Mouse (Mus musculus): ENCODE measurements around the gene Sag. TPM values are rescaled to one million over a fixed set of nuclear protein-coding genes. Genes with fewer than 3 reads are reported as not detected.
A peak's percentile ranks its signal among the peaks of the same experiment; 100 is the strongest.

Gene Sag
- polyA plus RNA-seq, 1 experiment from 2014 or later: 0.53 TPM

DNA sequence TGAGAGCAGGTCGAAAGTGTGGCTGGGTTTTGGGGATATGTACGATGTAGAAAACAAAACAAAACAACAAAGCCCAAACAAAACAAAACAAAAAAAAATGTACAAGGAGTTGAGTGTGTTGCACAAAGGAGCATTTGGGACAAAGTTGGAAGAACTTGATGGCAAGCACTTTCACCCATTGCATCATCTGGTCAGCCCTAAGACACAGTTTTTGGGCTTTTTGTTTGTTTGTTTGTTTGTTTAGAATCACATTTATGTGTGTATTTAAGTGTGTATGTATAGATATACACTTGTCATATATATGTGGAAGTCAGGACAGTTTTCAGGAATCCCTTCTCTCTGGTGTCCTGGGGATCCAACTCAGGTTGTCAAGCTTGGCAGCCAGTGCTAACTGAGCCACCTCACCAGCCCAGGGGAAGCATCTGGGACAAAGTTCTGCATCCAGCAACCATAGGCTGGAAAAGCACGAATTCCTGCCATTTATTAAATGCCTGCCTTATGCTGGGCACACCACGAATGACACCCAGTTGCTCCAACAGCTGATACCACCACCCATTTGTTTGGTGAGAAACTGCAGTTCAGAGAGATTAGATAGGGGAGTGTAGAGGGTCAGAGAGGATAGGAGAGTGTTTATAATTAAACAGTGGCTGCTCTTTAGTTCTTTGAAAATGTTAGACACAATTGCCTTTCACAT, 44.1 kb downstream of the Sag start:
- Histone ChIP-seq H3K27ac (replicated peaks) (peak overlapping the region; percentile 2; the same call in 1 of the 2 replicates), H3K4me1 (replicated peaks; ENCODE audit: control insufficient read depth, insufficient read depth) (no peaks in the 10 kb centered on the region; the same call in 1 of the 2 replicates), H3K27me3 (ENCODE audit: control insufficient read depth, insufficient read depth, low read length) (no peaks in the 10 kb centered on the region), H3K36me3 (ENCODE audit: control insufficient read depth, insufficient read depth, low read length) (no peaks in the 10 kb centered on the region), H3K4me2 (replicated peaks; ENCODE audit: low read depth) (no peak overlapping the region), H3K9me3 (ENCODE audit: control insufficient read depth, low read length) (no peaks in the 10 kb centered on the region), H3K9ac (ENCODE audit: low read length) (no peak overlapping the region), H3K4me3 (ENCODE audit: low read depth, low read length) (no peak overlapping the region)
- 16% methylated on average over 4 of the region's 4 CpGs for WGBS
- no peak for ATAC-seq (ENCODE audit: low FRiP score, low TSS enrichment)
- TF ChIP-seq CTCF (IDR thresholded peaks at IDR 0.05; ENCODE audit: low read depth) (no peak), EP300 (optimal IDR thresholded peaks at IDR 0.05) (no peak)
- DNase-seq (ENCODE audit: low spot score): no peak

- WGBS: 23% methylated on average over 11 of the region's 11 CpGs
- Histone ChIP-seq H3K27ac (replicated peaks) (no peak overlapping the region; the same call in 1 of the 2 replicates), H3K27me3 (ENCODE audit: control insufficient read depth, insufficient read depth, low read length) (no peaks in the 10 kb centered on the region), H3K4me2 (replicated peaks; ENCODE audit: low read depth) (0 out of 2 replicates have a peak overlapping the region, but pooled peaks have one; percentile 3), H3K9me3 (ENCODE audit: control insufficient read depth, low read length) (no peaks in the 10 kb centered on the region), H3K9ac (ENCODE audit: low read length) (no peak overlapping the region), H3K4me3 (ENCODE audit: low read depth, low read length) (no peak overlapping the region), H3K36me3 (ENCODE audit: control insufficient read depth, insufficient read depth, low read length) (no peaks in the 10 kb centered on the region), H3K4me1 (replicated peaks; ENCODE audit: control insufficient read depth, insufficient read depth) (no peaks in the 10 kb centered on the region; the same call in 1 of the 2 replicates)
- no peak for ATAC-seq (ENCODE audit: low FRiP score, low TSS enrichment)
- peak; percentile 29 for DNase-seq (ENCODE audit: low spot score)
- TF ChIP-seq CTCF (IDR thresholded peaks at IDR 0.05; ENCODE audit: low read depth): peak; percentile 31
- no peak for TF ChIP-seq EP300 (optimal IDR thresholded peaks at IDR 0.05)
These were observed 44.9 kb downstream of the Sag start for GRCm38 (mm10) chr1:87848237-87848996.

DNA sequence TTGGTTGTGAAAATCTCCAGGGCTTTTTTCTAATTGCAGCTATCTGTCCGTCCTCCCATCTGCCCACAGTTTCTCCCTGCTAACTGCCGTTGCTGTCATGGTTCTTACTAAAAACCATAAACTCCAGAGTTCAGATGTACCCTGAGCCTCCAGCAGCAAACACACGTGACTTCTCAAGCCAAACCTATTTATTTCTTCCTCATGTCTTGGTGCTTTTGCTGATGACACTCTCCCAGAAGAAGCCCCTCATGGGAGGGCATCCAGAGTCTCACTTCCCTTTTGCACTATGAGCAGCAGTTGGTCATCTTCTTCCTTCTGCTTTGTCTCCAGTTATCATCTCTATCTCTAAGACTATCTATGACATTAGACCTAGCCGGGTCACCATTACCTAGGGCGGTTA, 45.8 kb downstream of the Sag start:
- no peaks in the 10 kb centered on the region for H3K27me3 ChIP-seq (ENCODE audit: control insufficient read depth, insufficient read depth, low read length)
- TF ChIP-seq EP300 (optimal IDR thresholded peaks at IDR 0.05) (no peak), CTCF (IDR thresholded peaks at IDR 0.05; ENCODE audit: low read depth) (no peak)
- H3K9me3 ChIP-seq (ENCODE audit: control insufficient read depth, low read length): no peaks in the 10 kb centered on the region
- no peak overlapping the region for H3K9ac ChIP-seq (ENCODE audit: low read length)
- H3K4me3 ChIP-seq (ENCODE audit: low read depth, low read length): no peak overlapping the region
- no peak for DNase-seq (ENCODE audit: low spot score)
- no peak overlapping the region for H3K4me2 ChIP-seq (replicated peaks; ENCODE audit: low read depth)
- no peak overlapping the region for H3K27ac ChIP-seq (replicated peaks)
- H3K4me1 ChIP-seq (replicated peaks; ENCODE audit: control insufficient read depth, insufficient read depth): peaks cover under 1% of the 10 kb centered on the region; the same call in 1 of the 2 replicates
- ATAC-seq (ENCODE audit: low FRiP score, low TSS enrichment): no peak
- H3K36me3 ChIP-seq (ENCODE audit: control insufficient read depth, insufficient read depth, low read length): no peaks in the 10 kb centered on the region
- WGBS: 63% methylated on average over 5 of the region's 5 CpGs

- H3K9me3 ChIP-seq (ENCODE audit: control insufficient read depth, low read length): no peaks in the 10 kb centered on the region
- H3K4me1 ChIP-seq (replicated peaks; ENCODE audit: control insufficient read depth, insufficient read depth): peaks cover 3% of the 10 kb centered on the region; the same call in 1 of the 2 replicates
- no peaks in the 10 kb centered on the region for H3K27me3 ChIP-seq (ENCODE audit: control insufficient read depth, insufficient read depth, low read length)
- ATAC-seq (ENCODE audit: low FRiP score, low TSS enrichment): no peak
- WGBS: 93% methylated on average over 3 of the region's 3 CpGs
- H3K4me2 ChIP-seq (replicated peaks; ENCODE audit: low read depth): no peak overlapping the region
- no peak for TF ChIP-seq EP300 (optimal IDR thresholded peaks at IDR 0.05)
- no peak overlapping the region for H3K4me3 ChIP-seq (ENCODE audit: low read depth, low read length)
- DNase-seq (ENCODE audit: low spot score): no peak
- no peaks in the 10 kb centered on the region for H3K36me3 ChIP-seq (ENCODE audit: control insufficient read depth, insufficient read depth, low read length)
- no peak overlapping the region for H3K27ac ChIP-seq (replicated peaks)
- H3K9ac ChIP-seq (ENCODE audit: low read length): no peak overlapping the region
These were observed 47.9 kb downstream of the Sag start for GRCm38 (mm10) chr1:87851344-87851743.

DNA sequence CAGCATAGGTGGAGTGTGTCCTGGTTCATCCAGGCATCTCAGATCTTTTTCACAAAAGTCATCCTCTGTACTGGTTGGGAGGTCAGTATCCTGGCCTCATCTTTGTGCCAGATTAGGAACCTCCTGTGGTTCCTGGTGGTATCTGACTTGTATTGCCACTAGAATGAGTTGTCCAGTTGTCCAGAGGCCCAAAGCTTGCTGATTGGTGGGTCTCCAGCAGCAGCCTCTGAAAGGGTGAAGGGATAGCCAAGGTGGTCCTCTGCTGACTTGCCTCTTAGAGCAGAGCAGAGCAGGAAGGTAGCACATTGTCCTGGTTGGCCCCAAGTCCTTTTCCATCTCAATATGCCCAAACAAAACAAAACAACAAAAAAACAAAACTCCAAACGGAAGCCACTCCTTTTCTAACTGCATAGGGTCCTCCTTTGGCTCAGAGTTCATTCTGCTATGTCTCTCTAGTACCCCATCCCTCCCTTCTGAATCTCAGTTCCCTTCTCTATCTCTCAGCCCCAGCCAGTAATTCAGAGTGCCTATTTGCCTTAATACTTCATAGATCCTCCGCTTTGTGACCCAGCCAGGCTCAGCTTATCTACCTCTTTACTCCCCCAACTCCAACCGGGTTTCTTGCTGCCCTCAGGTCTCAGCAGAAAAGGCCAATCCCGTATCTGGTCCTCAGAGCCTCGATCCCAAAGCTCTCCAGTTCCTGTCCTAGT, 48.8 kb downstream of the Sag start:
- 56% methylated on average over 5 of the region's 5 CpGs for WGBS
- peaks cover 3% of the 10 kb centered on the region; the same call in 1 of the 2 replicates for H3K4me1 ChIP-seq (replicated peaks; ENCODE audit: control insufficient read depth, insufficient read depth)
- no peaks in the 10 kb centered on the region for H3K36me3 ChIP-seq (ENCODE audit: control insufficient read depth, insufficient read depth, low read length)
- H3K27ac ChIP-seq (replicated peaks): peak overlapping the region; percentile 58; the same call in 1 of the 2 replicates
- no peak for TF ChIP-seq EP300 (optimal IDR thresholded peaks at IDR 0.05)
- no peak for TF ChIP-seq CTCF (IDR thresholded peaks at IDR 0.05; ENCODE audit: low read depth)
- peak overlapping the region; percentile 86 for H3K4me2 ChIP-seq (replicated peaks; ENCODE audit: low read depth)
- ATAC-seq (ENCODE audit: low FRiP score, low TSS enrichment): no peak
- no peaks in the 10 kb centered on the region for H3K9me3 ChIP-seq (ENCODE audit: control insufficient read depth, low read length)
- H3K4me3 ChIP-seq (ENCODE audit: low read depth, low read length): peak overlapping the region; percentile 98; the same call in 1 of the 2 replicates
- DNase-seq (ENCODE audit: low spot score): no peak
- H3K27me3 ChIP-seq (ENCODE audit: control insufficient read depth, insufficient read depth, low read length): no peaks in the 10 kb centered on the region
- H3K9ac ChIP-seq (ENCODE audit: low read length): peak overlapping the region; percentile 48

Measured in stomach, postnatal 0 days (tissue).